In the genomic region with DNA sequence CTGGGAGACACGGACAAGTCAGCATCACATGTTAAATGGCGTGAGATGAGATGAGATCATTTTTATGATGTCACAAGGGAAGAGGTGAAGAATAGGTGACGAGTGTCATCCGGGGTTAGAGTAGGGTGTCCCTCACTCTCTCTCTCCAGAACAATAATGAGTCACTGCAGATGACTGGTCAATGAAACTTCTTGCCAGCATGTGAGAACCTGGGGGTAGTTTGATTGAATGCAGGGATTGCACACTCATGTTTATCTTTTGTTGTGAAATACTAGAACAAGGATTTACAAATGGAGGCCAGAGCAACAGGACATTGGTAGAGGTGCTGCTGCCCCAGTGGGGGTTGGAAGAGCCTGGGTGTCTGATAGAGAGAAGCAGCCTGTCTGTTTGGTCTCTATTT, we compare ENCODE assay signal across 21 mouse cellular contexts.
"Had no signal": no experiment of that assay in that cellular context is flagged by ENCODE, and none has a peak within 500 bp of the region (broad histone marks: within the 10 kb centered on the region; RNA-seq: fewer than 3 reads in every experiment).

No protein-coding gene starts in this region.

- H3K27ac ChIP-seq: kidney, postnatal 0 days; layer of hippocampus, adult 2 months; limb, embryonic 10.5 days; limb, embryonic 13.5 days; liver, embryonic 13.5 days; lung, embryonic 15.5 days; macrophage; midbrain, embryonic 12.5 days; midbrain, embryonic 15.5 days; stomach, postnatal 0 days had no signal

- H3K4me2 ChIP-seq: limb, embryonic 13.5 days; liver, embryonic 13.5 days; lung, embryonic 15.5 days; midbrain, embryonic 12.5 days; midbrain, embryonic 15.5 days had no signal

- DNase-seq: kidney, adult 2 months; kidney, postnatal 25 days; layer of hippocampus, adult 9-11 months; liver; liver, embryonic 13.5 days; lung, postnatal 14 days; right cerebral cortex, adult 18-20 months; right cerebral cortex, postnatal 14 days; right cerebral cortex, postnatal 4 days; thymus, adult 2 months; thymus, postnatal 14 days; thymus, postnatal 4 days had no signal

- H3K9me3 ChIP-seq: limb, embryonic 10.5 days; limb, embryonic 13.5 days; liver, embryonic 13.5 days; lung, embryonic 15.5 days; midbrain, embryonic 12.5 days; midbrain, embryonic 15.5 days had no signal

- ATAC-seq: midbrain, embryonic 15.5 days had no signal

- H3K9ac ChIP-seq: limb, embryonic 13.5 days; liver, embryonic 13.5 days; lung, embryonic 15.5 days; midbrain, embryonic 12.5 days; midbrain, embryonic 15.5 days had no signal

- H3K36me3 ChIP-seq: limb, embryonic 10.5 days; limb, embryonic 13.5 days; liver, embryonic 13.5 days; lung, embryonic 15.5 days; midbrain, embryonic 12.5 days; midbrain, embryonic 15.5 days had no signal

- H3K4me3 ChIP-seq: layer of hippocampus, adult 2 months; limb, embryonic 10.5 days; limb, embryonic 13.5 days; liver, embryonic 13.5 days; lung, embryonic 15.5 days; midbrain, embryonic 12.5 days; midbrain, embryonic 15.5 days had no signal

- H3K27me3 ChIP-seq: limb, embryonic 13.5 days; liver, embryonic 13.5 days; lung, embryonic 15.5 days; midbrain, embryonic 12.5 days; midbrain, embryonic 15.5 days had no signal

- H3K4me1 ChIP-seq: limb, embryonic 10.5 days; limb, embryonic 13.5 days; liver, embryonic 13.5 days had no signal
